Mouse (Mus musculus) C2C12 (cell line): ENCODE measurements around the gene Nppa. TPM values are rescaled to one million over a fixed set of nuclear protein-coding genes. Genes with fewer than 3 reads are reported as not detected.
A peak's percentile ranks its signal among the peaks of the same experiment; 100 is the strongest.

Experiments
- H3K27me3 ChIP-seq: one replicate; pipeline ENCODE4 v1.6.1; 2011; ENCODE audit not compliant: control insufficient read depth, insufficient read depth, insufficient read length
- H3K36me3 ChIP-seq: one replicate; pipeline ENCODE4 v1.6.1; 2011; ENCODE audit not compliant: control insufficient read depth, insufficient read depth
- H3K4me3 ChIP-seq: one replicate; pipeline ENCODE4 v1.5.1; 2011; ENCODE audit warnings: mild to moderate bottlenecking, control low read depth; ENCODE audit not compliant: poor library complexity, insufficient read depth, severe bottlenecking
- H3K79me2 ChIP-seq: one replicate; pipeline ENCODE4 v1.6.1; 2011; ENCODE audit not compliant: control insufficient read depth, insufficient read depth
- H3K79me3 ChIP-seq: one replicate; pipeline ENCODE4 v1.6.1; 2011; ENCODE audit warnings: low read depth, control low read depth
- H3ac ChIP-seq: one replicate; pipeline ENCODE3; 2011; ENCODE audit warnings: low read depth; ENCODE audit not compliant: control insufficient read depth, insufficient read length
- CEBPB ChIP-seq: IDR thresholded peaks from one replicate; pipeline ENCODE4 v1.6.1; 2011; ENCODE audit warnings: low read depth, mild to moderate bottlenecking, control low read depth, moderate library complexity
- CTCF ChIP-seq: IDR thresholded peaks from one replicate; pipeline ENCODE4 v1.5.1; 2011; ENCODE audit not compliant: control insufficient read depth, insufficient read depth, insufficient read length
- FOSL1 ChIP-seq: IDR thresholded peaks from one replicate; pipeline ENCODE4 v1.8.0; 2011; ENCODE audit warnings: mild to moderate bottlenecking, low read length; ENCODE audit not compliant: poor library complexity, insufficient read depth, severe bottlenecking
- MAX ChIP-seq: IDR thresholded peaks from one replicate; pipeline ENCODE4 v1.6.1; 2011; ENCODE audit warnings: mild to moderate bottlenecking, control low read depth
- MYOD1 ChIP-seq: IDR thresholded peaks from one replicate; pipeline ENCODE4 v1.6.1; 2011; ENCODE audit warnings: low read depth; ENCODE audit not compliant: control insufficient read depth, insufficient read length
- MYOG ChIP-seq: IDR thresholded peaks from one replicate; pipeline ENCODE4 v1.6.1; 2011; ENCODE audit not compliant: control insufficient read depth, insufficient read length; ENCODE audit errors: extremely low read depth
- USF1 ChIP-seq: IDR thresholded peaks from one replicate; pipeline ENCODE4 v1.6.1; 2011; ENCODE audit warnings: low read depth, mild to moderate bottlenecking, control low read depth, moderate library complexity
- polyA plus RNA-seq: library from polyadenylated mRNA; unstranded; fragments of >200 nt; fragmentation: generic; extraction: Trizol; gene quantifications from one replicate; pipeline ENCODE4 v1.2.1, GENCODE M21; 2012; ENCODE audit warnings: missing spikeins

Gene Nppa
- polyA plus RNA-seq, 1 experiment: not detected

DNA sequence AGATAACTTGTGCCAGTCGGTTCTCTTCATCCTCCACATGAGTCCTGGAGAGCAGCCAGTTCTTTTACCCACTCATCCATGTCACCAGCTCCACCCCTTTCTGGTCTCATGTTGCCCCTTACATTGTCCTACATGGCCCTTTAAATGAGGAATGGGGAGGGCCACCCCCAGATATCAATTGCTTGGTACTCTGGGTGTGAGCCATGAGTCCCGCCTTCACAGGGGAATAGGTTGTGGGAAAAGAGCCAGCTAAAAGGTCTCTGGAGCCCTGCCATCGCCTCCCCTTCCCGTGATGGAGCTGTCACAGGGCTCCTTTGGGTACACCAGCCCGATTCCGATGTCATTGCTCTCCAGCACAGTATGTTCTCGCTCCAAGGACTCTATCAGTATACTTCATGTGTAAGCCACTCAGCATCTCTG lies 21.1 kb upstream of the Nppa start:
- TF ChIP-seq CEBPB (no peak), MYOG (no peak), MAX (no peak), FOSL1 (no peak), CTCF (no peak), MYOD1 (no peak), USF1 (no peak)
- Histone ChIP-seq H3K27me3 (no peaks in the 10 kb centered on the region), H3ac (no peak overlapping the region), H3K4me3 (no peak overlapping the region), H3K79me2 (no peaks in the 10 kb centered on the region), H3K79me3 (no peaks in the 10 kb centered on the region), H3K36me3 (no peaks in the 10 kb centered on the region)

- no peaks in the 10 kb centered on the region for H3K36me3 ChIP-seq
- TF ChIP-seq CEBPB: no peak
- no peak for TF ChIP-seq FOSL1
- no peak for TF ChIP-seq CTCF
- TF ChIP-seq MYOG: no peak
- TF ChIP-seq MAX: peak; percentile 90
- H3K79me3 ChIP-seq: no peaks in the 10 kb centered on the region
- no peak within 1 kb of the TSS for H3K4me3 ChIP-seq
- H3K79me2 ChIP-seq: no peaks in the 10 kb centered on the region
- H3ac ChIP-seq: no peak within 1 kb of the TSS
- H3K27me3 ChIP-seq: no peaks in the 10 kb centered on the region
Measured at GRCm38 (mm10) chr4:147985205-147986132, 15.1 kb upstream of the Nppa start, which contains the start of gene Nppb. TSS of gene Nppb (plus strand) at chr4:147985788.

GRCm38 (mm10) chr4:147993571-147994095 lies 6.9 kb upstream of the Nppa start:
- H3K4me3 ChIP-seq: no peak overlapping the region
- TF ChIP-seq CEBPB (peak; percentile 82), CTCF (no peak), MAX (peak; percentile 11)

GRCm38 (mm10) chr4:147995311-147995710 lies 5.2 kb upstream of the Nppa start:
- Histone ChIP-seq H3K79me3 (no peaks in the 10 kb centered on the region), H3K36me3 (no peaks in the 10 kb centered on the region), H3K79me2 (no peaks in the 10 kb centered on the region), H3K4me3 (no peak overlapping the region), H3ac (no peak overlapping the region), H3K27me3 (no peaks in the 10 kb centered on the region)
- no peak for TF ChIP-seq MAX
- no peak for TF ChIP-seq CEBPB
- no peak for TF ChIP-seq FOSL1
- no peak for TF ChIP-seq MYOD1
- TF ChIP-seq CTCF: no peak
- no peak for TF ChIP-seq USF1
- TF ChIP-seq MYOG: no peak

More at GRCm38 (mm10) chr4:147993571-147994095, 6.9 kb upstream of the Nppa start:
- Histone ChIP-seq H3K27me3 (no peaks in the 10 kb centered on the region), H3K79me2 (no peaks in the 10 kb centered on the region), H3ac (peak overlapping the region; percentile 8), H3K79me3 (no peaks in the 10 kb centered on the region), H3K36me3 (no peaks in the 10 kb centered on the region)

GRCm38 (mm10) chr4:148001013-148001789 lies 679 bp downstream of the Nppa start:
- Histone ChIP-seq H3K27me3 (no peaks in the 10 kb centered on the region), H3K36me3 (peaks cover 9% of the 10 kb centered on the region), H3K4me3 (no peak overlapping the region), H3ac (no peak overlapping the region), H3K79me2 (no peaks in the 10 kb centered on the region), H3K79me3 (no peaks in the 10 kb centered on the region)
- no peak for TF ChIP-seq MAX
- TF ChIP-seq CEBPB: no peak
- no peak for TF ChIP-seq FOSL1
- TF ChIP-seq USF1: no peak
- TF ChIP-seq MYOD1: no peak
- no peak for TF ChIP-seq MYOG
- TF ChIP-seq CTCF: no peak
